ENCODE assay signal across 23 mouse cellular contexts in genomic region chr17:83667934-83668690, GRCm38 (mm10). TPM values are rescaled to one million over a fixed set of nuclear protein-coding genes. Genes with fewer than 3 reads are reported as not detected.
"Had no signal": no experiment of that assay in that cellular context is flagged by ENCODE, and none has a peak within 500 bp of the region (broad histone marks: within the 10 kb centered on the region; RNA-seq: fewer than 3 reads in every experiment).

No protein-coding gene starts in this region.

- DNase-seq: kidney, adult 2 months; kidney, postnatal 25 days; layer of hippocampus, adult 9-11 months; liver; lung, adult 2 months; lung, postnatal 14 days; lung, postnatal 4 days; thymus, adult 2 months; thymus, postnatal 4 days had no signal

- H3K36me3 ChIP-seq: limb, embryonic 10.5 days; limb, embryonic 13.5 days; liver, embryonic 12.5 days; liver, embryonic 15.5 days; midbrain, embryonic 12.5 days; midbrain, embryonic 15.5 days; neural tube, embryonic 13.5 days had no signal

- H3K27me3 ChIP-seq: limb, embryonic 13.5 days; liver, embryonic 12.5 days; liver, embryonic 15.5 days; midbrain, embryonic 12.5 days; midbrain, embryonic 15.5 days; neural tube, embryonic 13.5 days had no signal

- H3K4me3 ChIP-seq: layer of hippocampus, adult 2 months; limb, embryonic 10.5 days; limb, embryonic 13.5 days; liver, embryonic 12.5 days; liver, embryonic 15.5 days; midbrain, embryonic 12.5 days; midbrain, embryonic 15.5 days; myocyte; neural tube, embryonic 13.5 days had no signal

- H3K4me1 ChIP-seq: limb, embryonic 13.5 days; midbrain, embryonic 12.5 days; midbrain, embryonic 15.5 days; neural tube, embryonic 13.5 days had no signal

- H3K27ac ChIP-seq: kidney, postnatal 0 days; layer of hippocampus, adult 2 months; limb, embryonic 10.5 days; limb, embryonic 13.5 days; liver, embryonic 15.5 days; midbrain, embryonic 12.5 days; midbrain, embryonic 15.5 days; neural tube, embryonic 13.5 days had no signal

- H3K9me3 ChIP-seq: limb, embryonic 10.5 days; liver, embryonic 15.5 days; midbrain, embryonic 12.5 days; midbrain, embryonic 15.5 days; neural tube, embryonic 13.5 days had no signal

RNA-seq across cellular contexts. Expression of gene Kcng3, which starts 36.4 kb away (rescaled TPM):
- total RNA-seq: neutrophil, adult 5-6 weeks had no signal
- polyA plus RNA-seq: kidney, embryonic 14.5 days; limb, embryonic 10.5 days; limb, embryonic 13.5 days; liver, embryonic 15.5 days; lung, embryonic 16.5 days; myocyte; neural tube, embryonic 13.5 days; stomach, embryonic 16.5 days had no signal
